ENCODE assay signal across 24 mouse cellular contexts in genomic region chr3:149381051-149381450, GRCm38 (mm10).
DNase-seq lines count a peak whose midpoint lies in the region; ATAC-seq and TF ChIP-seq lines count a peak whose summit lies in the region.
"Had no signal": no experiment of that assay in that cellular context is flagged by ENCODE, and none has a peak within 500 bp of the region (broad histone marks: within the 10 kb centered on the region; RNA-seq: fewer than 3 reads in every experiment).

No protein-coding gene starts in this region.

- H3K9me3 ChIP-seq in hindbrain, embryonic 16.5 days (ENCODE audit: control insufficient read depth, low read length), result no peaks in the 10 kb centered on the region
- no peaks in the 10 kb centered on the region for H3K9me3 ChIP-seq in hindbrain, embryonic 10.5 days
- H3K9me3 ChIP-seq: embryonic facial prominence, embryonic 12.5 days; heart, embryonic 10.5 days; limb, embryonic 10.5 days; limb, embryonic 15.5 days; liver, embryonic 13.5 days; midbrain, embryonic 13.5 days; stomach, embryonic 15.5 days had no signal

- no peak for TF ChIP-seq POLR2A in brain, embryonic 14.5 days (IDR thresholded peaks at IDR 0.05; ENCODE audit: borderline replicate concordance, extremely low read depth, insufficient read depth, insufficient read length, poor library complexity, severe bottlenecking)

- peak; percentile 4 to 11 for DNase-seq in cerebellum, postnatal 14 days
- no peak for DNase-seq in hindbrain, embryonic 10.5 days (ENCODE audit: low spot score)
- DNase-seq in ovary, adult 18-20 months (ENCODE audit: low spot score), result peak; percentile 43
- no peak for DNase-seq in ovary, postnatal 14 days (ENCODE audit: low spot score)
- DNase-seq in brain, embryonic 14.5 days (ENCODE audit: low read depth), result peak; percentile 33
- no peak for DNase-seq in layer of hippocampus, postnatal 36 days
- DNase-seq: B cell, adult 2 months; cerebellum, adult 8-10 months; embryo, embryonic 11 days; kidney, adult 8-10 months; liver, embryonic 13.5 days; right cerebral cortex, postnatal 25 days; thymus, postnatal 14 days had no signal

- H3K4me3 ChIP-seq in hindbrain, embryonic 16.5 days (ENCODE audit: low read length), result no peak overlapping the region
- no peak overlapping the region for H3K4me3 ChIP-seq in hindbrain, embryonic 10.5 days
- H3K4me3 ChIP-seq: embryonic facial prominence, embryonic 12.5 days; heart, embryonic 10.5 days; limb, embryonic 10.5 days; limb, embryonic 15.5 days; liver, embryonic 13.5 days; midbrain, embryonic 13.5 days; stomach, embryonic 15.5 days had no signal

- H3K9ac ChIP-seq in hindbrain, embryonic 16.5 days (ENCODE audit: low read depth, low read length), result no peak overlapping the region
- H3K9ac ChIP-seq: embryonic facial prominence, embryonic 12.5 days; limb, embryonic 15.5 days; liver, embryonic 13.5 days; midbrain, embryonic 13.5 days; stomach, embryonic 15.5 days had no signal

- H3K4me1 ChIP-seq in hindbrain, embryonic 16.5 days (ENCODE audit: control insufficient read depth, insufficient read depth, low read depth, low read length), result no peaks in the 10 kb centered on the region; the same call in 1 of the 2 replicates
- peaks cover 18% of the 10 kb centered on the region for H3K4me1 ChIP-seq in hindbrain, embryonic 10.5 days (replicated peaks)
- H3K4me1 ChIP-seq: embryonic facial prominence, embryonic 12.5 days; liver, embryonic 13.5 days; midbrain, embryonic 13.5 days; stomach, embryonic 15.5 days had no signal

- H3K27me3 ChIP-seq in hindbrain, embryonic 16.5 days (replicated peaks; ENCODE audit: control insufficient read depth, insufficient read depth, low read length), result no peaks in the 10 kb centered on the region
- no peaks in the 10 kb centered on the region for H3K27me3 ChIP-seq in hindbrain, embryonic 10.5 days (ENCODE audit: insufficient read depth, poor library complexity, severe bottlenecking)
- H3K27me3 ChIP-seq: embryonic facial prominence, embryonic 12.5 days; limb, embryonic 15.5 days; liver, embryonic 13.5 days; stomach, embryonic 15.5 days had no signal

- TF ChIP-seq CTCF in brain, embryonic 14.5 days (IDR thresholded peaks at IDR 0.05; ENCODE audit: borderline replicate concordance, extremely low read depth, insufficient read depth, insufficient read length), result no peak

- no peak for ATAC-seq in cerebellum, adult (ENCODE audit: insufficient number of reproducible peaks, low FRiP score, low TSS enrichment)
- ATAC-seq in hindbrain, embryonic 16.5 days, result peak; percentile 28; the same call in 1 of the 2 replicates
- ATAC-seq: activated CD4-positive, CD25-positive, alpha-beta regulatory T cell, adult 4 months; intestine, embryonic 16.5 days had no signal

- H3K4me2 ChIP-seq in hindbrain, embryonic 16.5 days (ENCODE audit: low read length), result no peak overlapping the region
- H3K4me2 ChIP-seq: embryonic facial prominence, embryonic 12.5 days; limb, embryonic 15.5 days; liver, embryonic 13.5 days; midbrain, embryonic 13.5 days; stomach, embryonic 15.5 days had no signal

- no peaks in the 10 kb centered on the region for H3K36me3 ChIP-seq in hindbrain, embryonic 16.5 days (ENCODE audit: control insufficient read depth, insufficient read depth, low read length)
- H3K36me3 ChIP-seq in hindbrain, embryonic 10.5 days, result no peaks in the 10 kb centered on the region
- H3K36me3 ChIP-seq: embryonic facial prominence, embryonic 12.5 days; heart, embryonic 10.5 days; limb, embryonic 10.5 days; limb, embryonic 15.5 days; liver, embryonic 13.5 days; midbrain, embryonic 13.5 days; stomach, embryonic 15.5 days had no signal

- 81% methylated on average over 6 of the region's 6 CpGs for WGBS in hindbrain, embryonic 16.5 days
- WGBS in hindbrain, embryonic 10.5 days, result 76% methylated on average over 6 of the region's 6 CpGs

- H3K27ac ChIP-seq in hindbrain, embryonic 16.5 days (ENCODE audit: low read depth, low read length), result no peak overlapping the region
- H3K27ac ChIP-seq in hindbrain, embryonic 10.5 days, result no peak overlapping the region
- H3K27ac ChIP-seq: embryonic facial prominence, embryonic 12.5 days; heart, embryonic 10.5 days; kidney, postnatal 0 days; limb, embryonic 10.5 days; limb, embryonic 15.5 days; liver, embryonic 13.5 days; midbrain, embryonic 13.5 days; stomach, embryonic 15.5 days had no signal

Comparison
In these comparisons a context has a peak if more than half of its experiments do, and no peak if none do; other contexts are left out.
1. DNase-seq: peak in cerebellum, postnatal 14 days (2 of 2), ovary, adult 18-20 months (single experiment) and brain, embryonic 14.5 days (single experiment); none in hindbrain, embryonic 10.5 days (single experiment), ovary, postnatal 14 days (single experiment) and layer of hippocampus, postnatal 36 days (0 of 2).